Mouse (Mus musculus): Measurements from ENCODE around the gene Has1.

Gene Has1

DNA sequence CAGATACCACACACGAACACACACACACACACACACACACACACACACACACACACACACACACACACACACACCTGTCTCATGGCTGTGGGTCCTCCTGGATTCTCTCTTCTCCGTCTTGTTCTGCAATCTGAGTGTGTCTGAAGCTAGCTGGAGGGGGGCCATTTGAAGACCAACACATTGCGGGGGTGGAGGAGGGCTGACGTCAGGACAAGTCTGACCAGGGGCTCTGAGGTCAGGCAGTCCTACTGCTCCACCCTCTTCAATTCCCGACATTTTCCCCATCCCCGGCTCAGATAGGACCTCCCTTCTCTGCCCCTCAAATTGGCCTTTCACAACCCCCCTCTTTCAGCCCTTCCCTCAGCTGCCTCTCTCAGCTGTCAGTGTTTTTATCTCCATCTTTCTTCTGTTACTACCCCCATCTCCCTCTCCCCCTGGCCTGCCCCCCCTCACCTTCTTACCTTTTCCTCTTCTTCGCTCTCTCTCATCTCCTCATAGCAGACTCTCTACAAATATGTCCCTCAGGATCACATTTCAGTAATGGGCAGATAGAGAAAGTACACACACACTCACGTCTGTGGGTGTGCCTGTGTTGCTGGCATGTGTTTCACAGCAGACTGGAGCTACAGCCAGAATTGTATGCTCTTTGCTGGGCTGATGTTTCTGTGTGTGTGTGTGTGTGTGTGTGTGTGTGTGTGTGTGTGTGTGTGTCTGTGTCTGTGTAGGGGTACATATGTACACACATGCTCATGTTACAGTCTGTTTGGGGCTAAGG lies at the start of gene Has1:
Has1 (minus strand) TSS at position 142 of the 775 bp plus-strand sequence.
- no peak for DNase-seq (ENCODE audit: low spot score)

DNA sequence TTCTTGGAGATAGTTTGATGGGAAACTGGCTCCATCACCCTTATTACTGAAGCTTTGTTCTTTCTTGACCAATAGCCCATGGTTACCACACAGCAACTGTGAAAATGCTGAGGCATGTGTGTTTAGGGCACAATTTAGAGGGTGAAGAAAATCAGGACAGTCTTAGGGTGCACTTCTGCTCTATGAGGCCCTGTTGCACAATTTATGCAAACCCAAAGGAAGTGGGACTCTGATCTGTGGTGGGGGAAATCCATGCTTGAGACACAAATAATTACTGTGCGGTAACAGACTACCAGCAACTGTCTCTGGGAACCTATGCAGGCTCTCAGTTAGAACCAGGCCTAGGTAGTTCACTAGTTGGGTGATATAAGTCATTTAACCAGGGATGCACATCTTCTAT lies 45.8 kb upstream of the Has1 start:
- no peak for DNase-seq (ENCODE audit: low spot score)

DNA sequence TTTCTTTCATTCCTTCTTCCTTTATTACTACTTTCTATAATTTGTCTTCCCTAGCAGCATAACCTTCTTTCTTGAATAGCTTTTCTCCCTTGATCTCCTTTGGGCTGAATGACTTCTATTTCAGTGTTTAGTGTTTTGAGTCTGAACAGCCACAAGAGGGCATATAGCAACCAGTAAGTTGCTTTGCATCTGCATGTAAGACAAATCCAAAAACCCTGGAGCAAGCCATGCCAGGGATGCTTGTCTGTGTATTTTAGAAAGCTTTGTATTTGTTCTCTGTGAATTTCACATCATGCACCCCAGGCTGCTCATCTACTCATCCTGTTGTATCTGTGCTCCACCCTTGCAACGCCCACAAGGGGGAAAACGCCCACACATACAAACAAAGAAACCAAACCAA lies 44.3 kb upstream of the Has1 start:
- peak; percentile 35 for DNase-seq (ENCODE audit: low spot score)

DNA sequence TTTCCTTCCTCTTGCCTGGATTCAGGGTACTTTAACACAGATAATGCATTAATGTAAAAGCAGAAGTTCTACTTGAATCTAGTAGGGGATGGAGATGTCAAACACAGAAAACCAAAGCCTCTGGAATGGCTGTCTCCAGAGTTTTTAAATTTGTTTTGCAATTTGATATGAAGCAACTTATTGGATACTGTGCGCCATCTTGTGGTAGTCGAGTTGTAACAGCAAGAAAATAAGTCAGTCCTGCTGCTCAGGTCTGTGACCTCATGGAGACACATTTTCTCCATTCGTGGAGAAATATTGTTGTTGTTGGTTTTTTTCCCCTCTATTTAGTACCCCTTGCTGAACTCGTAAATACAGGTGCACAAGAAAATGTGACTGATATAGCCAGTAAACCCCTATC lies 41.0 kb upstream of the Has1 start:
- peak; percentile 82 for DNase-seq (ENCODE audit: low spot score)

DNA sequence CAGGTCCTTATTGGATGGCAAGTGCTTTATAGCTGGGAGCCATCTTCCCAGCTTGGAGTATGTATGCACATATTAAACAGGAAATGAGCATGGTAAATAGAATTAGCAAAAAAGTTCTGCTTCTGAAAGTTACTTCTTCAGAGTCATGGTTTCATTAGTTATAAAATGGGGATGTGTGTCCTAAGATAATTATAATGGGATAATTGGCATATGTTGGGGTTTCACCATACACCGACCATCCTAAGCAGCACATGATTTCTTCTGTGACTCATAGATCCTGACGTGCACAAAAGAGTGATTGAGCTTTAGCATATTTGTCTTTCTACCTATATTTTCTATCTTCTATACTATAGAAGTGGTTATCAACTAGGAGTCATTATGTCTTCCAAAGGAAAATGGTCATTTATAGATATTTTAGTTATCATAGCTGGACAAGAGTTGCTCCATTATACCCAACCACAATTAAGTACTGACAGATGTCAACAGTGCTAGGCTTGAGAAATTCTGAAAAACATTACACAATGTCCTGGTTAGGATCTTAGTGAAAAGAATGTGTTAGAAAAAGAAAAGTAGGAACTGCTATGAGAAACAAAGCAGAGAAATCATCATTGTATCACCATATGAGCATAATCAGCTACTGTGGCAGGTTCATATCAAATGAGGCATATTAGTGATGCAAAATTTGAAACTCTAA lies 34.9 kb upstream of the Has1 start:
- DNase-seq (ENCODE audit: low spot score) = no peak

DNA sequence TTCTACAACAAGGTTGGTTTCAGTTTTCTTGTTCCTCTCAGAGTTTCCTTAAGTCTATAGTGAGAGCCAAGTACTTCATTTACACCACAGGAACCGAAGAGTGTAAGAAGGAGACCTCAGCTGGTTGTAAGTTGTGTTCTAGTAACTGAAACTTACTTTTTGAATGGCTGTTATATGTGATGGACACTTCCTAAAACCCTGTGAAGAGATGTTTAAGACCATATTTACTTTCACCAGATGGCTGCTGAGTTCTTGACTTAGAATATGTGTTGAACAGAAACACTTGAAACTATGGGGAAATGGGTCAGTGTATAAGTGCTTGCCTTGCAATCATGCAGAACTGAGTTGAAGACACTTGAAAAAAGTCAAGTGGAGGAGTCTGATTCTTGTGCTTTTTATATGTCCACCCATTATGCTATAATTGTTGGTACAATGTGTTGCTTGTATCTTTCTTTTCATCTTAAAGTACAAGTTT lies 32.8 kb upstream of the Has1 start, which contains the start of the genes Fpr2 and Fpr3:
Fpr2 (plus strand) TSS at position 51 of the 475 bp plus-strand sequence.
Fpr3 (plus strand) TSS at position 79 of the 475 bp plus-strand sequence.
- DNase-seq (ENCODE audit: low spot score) = no peak

DNA sequence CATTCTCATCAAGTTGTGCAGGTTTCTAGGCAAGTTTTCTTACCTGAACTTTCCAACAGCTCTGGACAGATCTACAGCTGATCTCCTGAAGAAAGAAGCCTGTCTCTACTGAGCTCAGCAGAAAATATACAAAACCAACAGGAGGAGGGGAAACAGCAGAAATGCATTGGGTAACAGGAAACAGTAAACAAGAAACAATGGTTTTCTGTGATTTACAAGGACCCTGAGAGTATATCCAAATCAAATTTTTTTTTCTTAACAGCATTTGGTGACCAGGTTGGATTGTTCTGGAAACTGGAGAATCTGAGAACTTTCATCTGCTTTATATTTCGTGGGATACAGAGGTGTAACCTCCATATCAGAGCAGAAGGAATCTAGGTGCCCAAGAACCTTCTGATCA lies 28.8 kb upstream of the Has1 start, which contains the start of gene Fpr1:
Fpr1 (minus strand) TSS at position 101 of the 400 bp plus-strand sequence.
- no peak for DNase-seq (ENCODE audit: low spot score)

DNA sequence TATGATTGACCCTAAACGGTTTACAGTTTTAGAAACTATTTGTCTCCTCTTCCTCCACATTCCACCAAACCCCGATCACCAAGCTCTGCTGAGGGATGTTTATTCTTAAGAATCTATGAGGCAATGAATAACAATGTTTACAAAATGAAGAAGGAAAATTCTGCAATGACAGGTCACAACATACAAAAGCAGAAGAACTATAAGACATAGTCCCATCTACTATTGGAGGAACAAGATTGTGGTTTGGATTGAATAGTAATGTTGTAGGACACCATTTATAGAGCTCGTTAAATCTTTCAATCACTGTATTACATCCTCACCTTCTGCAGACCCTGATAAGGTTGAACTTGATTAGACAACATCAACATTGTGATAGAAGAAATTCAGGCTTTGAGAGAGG lies 27.7 kb upstream of the Has1 start:
- no peak for DNase-seq (ENCODE audit: low spot score)

DNA sequence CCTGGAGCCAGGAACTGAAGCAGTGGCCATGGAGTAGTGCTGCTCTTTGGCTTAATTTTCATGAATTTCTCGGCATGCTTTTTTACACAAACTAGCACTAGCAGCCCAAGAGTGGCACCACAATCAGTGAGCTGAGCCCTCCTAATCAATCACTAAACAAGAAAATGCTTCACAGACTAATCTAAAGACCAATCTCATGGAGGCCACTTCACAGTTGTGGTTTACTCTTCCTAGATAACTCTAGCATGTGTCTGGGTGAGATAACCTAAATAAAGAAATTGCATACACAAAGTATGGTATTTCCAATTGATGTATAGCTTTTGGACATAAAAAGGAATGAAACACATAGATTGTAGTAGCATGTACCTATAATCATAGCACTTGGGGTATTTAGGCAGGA lies 24.3 kb upstream of the Has1 start:
- no peak for DNase-seq (ENCODE audit: low spot score)

DNA sequence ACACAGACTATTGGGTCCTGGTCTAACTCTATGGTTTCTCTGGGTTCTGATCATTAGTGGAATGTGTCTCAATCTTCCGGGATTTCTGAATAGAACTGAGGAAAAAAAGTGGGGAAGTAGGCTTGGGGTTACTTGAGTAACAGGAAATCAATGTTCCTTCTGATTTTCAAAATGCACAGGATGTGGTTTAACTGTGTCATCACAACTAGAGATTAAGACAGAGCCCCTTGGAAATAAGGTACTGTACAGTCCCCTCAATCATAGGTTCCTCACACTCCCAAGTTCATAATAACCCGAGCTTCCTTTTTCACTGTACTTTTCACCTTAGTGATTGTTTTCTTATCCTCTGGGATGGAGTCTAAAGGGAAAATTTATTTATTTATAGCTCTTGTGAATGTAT lies 16.7 kb upstream of the Has1 start:
- DNase-seq (ENCODE audit: low spot score) = no peak

DNA sequence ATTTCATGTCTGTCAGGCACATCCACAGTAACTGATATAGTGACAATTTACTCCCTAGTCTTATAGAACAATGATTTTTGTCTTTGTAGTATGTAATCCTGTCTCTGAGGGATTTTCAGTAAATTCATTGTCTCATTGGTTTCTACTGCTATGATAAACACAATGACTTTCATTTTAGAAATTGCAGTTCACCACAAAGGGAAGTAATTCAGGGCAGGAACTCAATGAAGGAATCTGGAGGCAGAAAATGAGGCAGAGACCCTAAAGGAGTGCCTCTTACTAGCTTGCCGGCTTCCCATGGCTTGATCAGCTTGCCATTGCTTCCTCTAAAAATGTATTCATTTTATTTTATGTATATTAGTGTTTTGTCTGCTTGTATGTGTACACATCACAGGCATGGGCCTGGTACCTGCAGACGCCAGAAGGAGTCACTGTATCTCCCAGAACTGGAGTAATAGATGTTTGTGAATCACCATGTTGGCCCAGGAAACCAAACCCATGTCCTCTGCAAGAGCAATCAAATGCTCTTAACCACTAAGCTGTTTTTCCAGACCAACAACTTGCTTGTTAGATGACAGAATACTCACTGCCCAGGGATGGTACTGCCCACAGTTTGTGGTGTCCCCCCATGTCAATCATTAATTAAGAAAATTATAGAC lies 16.0 kb upstream of the Has1 start:
- DNase-seq (ENCODE audit: low spot score) = no peak

DNA sequence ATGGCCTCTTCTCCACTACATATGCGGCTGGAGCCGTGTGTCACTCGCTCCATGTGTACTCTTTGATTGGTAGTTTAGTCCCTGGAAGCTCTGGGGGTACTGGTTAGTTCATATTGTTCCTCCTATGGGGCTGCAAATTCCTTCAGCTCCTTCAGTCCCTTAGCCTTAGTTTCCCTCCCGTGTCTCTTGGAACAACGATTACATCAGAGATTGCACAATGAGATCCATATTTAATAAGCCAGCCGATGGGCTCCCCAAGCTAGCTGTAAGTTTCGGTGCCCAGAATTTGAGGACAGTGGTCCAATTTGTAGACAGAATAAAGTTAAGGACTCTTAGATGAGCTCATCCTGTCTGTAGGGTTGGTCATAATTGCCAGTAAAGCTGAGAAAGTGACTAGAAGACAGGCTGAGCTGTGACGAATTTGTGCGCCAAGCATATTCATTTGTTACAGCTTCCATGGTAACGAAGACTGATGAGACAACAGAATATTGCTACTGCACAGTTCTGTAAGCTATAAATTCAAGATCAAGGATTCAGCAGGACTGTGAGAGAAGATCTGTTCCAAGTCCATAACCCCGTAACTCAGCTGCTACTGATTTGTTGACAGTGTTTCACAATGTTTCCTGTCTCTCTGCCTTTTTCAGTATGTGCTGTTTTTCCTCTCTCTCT lies 11.9 kb upstream of the Has1 start:
- no peak for DNase-seq (ENCODE audit: low spot score)

DNA sequence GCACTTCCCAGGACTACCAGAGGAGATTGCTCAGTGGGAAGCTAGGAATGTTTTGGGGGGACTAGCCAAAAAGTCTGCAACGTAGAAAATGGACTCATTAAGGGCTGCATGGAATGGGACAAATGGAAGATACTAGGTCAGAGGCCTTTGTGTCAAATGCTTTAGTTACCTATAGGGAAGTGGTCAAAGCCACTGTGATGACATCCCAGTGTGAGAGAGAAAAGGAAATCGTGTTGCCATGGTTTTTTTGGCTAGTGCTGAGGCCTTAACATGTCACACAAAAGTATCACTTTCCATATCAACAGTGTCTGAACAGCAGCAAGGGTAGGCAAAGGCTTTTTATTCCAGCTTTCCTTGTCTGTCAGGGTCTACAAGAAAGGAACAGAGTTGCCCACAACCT lies 10.2 kb upstream of the Has1 start:
- DNase-seq (ENCODE audit: low spot score) = no peak

DNA sequence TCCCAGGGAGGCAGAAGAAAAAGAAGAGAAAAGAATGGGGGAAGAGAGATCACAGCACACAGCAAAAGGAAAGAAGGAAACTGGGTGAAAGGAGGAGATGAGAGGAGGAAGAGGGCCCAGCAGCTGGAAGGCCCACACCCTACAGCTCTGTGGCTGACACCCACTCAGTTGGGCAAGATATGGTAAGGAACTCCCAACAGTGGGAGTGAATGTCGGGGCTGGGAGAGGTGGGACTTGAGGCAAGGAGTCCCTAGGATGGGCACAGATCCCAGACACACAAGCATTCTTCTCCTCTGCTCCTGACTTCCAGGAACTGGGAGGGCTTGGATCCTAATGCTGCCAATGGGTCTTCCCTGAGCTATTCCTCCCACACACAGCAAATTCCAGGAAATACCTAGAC lies 7.4 kb upstream of the Has1 start:
- DNase-seq (ENCODE audit: low spot score) = no peak

DNA sequence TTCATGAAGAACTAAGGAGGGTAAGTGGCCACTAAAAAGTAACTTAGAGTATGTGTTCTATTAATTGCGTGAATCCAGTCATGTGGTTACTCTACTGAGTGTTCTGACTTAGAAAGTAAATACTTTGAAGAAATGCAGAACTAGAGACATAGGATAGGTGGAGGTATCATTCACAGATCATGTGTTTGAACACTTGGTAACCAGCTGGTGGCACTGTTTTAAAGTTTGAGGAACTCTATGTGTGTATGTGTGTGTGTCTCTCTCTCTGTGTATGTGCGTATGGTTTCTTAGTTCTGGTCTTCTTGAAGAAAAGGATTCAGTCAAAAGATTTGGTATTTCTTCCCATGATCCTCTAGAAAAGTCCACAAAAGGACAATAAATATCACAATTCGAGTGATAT lies 5.1 kb upstream of the Has1 start:
- DNase-seq (ENCODE audit: low spot score) = no peak

DNA sequence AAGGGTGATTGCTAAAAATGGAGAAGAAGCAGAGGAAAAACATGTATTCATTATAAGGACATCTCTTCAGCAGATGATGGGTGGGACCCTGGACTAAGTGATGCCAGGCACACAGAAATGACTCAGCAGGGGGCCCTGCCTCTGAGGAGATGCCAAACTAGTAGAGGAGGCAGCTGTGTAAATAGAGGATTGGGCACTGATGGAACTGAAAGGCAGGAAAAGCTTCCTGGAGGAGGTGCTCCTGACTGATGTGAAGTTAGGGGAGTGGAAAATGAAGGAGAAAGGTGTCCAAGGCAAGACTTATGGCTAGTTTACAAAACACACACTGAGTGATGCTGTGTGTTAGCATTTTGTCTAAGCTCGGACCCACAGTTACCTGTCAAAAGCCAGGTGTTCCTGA lies 2.4 kb upstream of the Has1 start:
- DNase-seq (ENCODE audit: low spot score) = peak; percentile 14

DNA sequence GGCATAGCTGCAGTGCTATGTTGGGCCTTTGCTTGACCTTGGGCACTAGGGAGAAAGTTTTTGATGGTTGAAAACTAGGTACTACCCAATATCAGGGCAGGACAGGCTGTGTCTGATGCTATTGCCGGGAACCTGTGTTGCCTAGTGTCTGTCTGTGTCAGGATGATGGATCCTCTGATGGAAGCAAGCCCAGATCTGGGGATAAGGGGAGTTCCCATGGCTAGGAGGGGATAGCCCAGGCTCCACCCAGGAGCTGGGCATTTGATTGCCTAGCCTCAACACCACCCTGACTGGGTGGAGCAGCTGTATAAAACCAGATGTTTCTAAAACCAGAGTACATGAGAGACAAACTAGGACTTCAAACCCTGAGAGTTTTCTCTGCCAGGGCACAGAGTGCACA lies 1.6 kb upstream of the Has1 start:
- no peak for DNase-seq (ENCODE audit: low spot score)

DNA sequence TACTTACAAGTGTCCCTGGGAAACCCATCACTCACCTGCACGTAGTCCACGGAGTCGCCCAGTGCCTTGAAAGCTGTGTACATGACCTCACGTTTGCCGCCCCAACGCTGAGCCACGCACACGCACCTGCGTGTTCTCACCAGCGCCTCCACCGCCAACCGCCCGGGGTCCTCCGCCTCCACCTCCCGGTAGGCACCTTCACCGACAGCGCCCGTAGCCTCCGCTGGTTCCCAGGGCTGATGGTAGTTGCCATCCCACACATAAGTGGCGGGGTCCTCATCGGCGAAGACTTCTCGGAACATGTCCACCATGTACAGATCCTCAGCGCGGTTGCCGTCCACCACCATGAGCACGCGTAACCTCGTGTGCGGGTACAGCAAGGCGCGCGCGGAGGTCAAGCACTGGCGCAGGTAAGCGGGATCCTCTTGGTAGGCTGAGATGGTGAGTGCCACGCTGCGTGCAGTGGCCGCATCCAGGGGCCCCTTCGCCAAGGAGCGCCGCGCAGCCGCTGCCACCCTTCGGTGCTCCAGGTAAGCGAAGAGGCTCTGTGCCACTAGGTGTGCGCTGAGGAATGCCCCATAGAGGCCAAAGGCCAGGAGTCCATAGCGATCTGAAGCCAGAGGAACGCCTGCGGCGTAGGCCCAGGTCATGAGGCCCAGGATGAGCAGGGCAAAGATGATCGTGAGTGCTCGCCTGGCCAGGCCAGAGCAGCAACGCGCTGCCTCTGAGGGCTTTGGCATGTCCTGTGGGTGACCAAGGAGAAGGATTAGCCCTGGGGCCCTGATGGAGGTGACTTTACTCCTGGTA lies 4.9 kb downstream of the Has1 start:
- no peak for DNase-seq (ENCODE audit: low spot score)

DNA sequence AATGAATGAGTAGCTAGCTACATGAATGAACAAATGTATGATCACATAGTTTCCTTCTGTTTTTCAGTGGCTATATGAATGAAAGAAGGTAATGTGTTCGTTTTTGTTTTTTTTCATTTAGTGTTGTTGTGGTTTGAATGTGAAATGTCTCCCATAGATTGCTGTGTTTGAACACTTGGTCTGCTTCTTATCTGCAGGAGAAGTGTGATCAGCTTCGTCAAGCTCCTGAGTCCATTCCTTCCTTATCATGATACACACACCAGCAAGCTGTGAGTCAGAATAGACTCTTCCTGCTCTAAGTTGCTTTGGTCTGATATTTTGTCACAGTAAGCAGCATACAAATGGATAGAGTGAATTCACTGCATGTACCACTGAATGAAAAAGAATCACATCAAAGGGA lies 6.0 kb downstream of the Has1 start:
- no peak for DNase-seq (ENCODE audit: low spot score)

DNA sequence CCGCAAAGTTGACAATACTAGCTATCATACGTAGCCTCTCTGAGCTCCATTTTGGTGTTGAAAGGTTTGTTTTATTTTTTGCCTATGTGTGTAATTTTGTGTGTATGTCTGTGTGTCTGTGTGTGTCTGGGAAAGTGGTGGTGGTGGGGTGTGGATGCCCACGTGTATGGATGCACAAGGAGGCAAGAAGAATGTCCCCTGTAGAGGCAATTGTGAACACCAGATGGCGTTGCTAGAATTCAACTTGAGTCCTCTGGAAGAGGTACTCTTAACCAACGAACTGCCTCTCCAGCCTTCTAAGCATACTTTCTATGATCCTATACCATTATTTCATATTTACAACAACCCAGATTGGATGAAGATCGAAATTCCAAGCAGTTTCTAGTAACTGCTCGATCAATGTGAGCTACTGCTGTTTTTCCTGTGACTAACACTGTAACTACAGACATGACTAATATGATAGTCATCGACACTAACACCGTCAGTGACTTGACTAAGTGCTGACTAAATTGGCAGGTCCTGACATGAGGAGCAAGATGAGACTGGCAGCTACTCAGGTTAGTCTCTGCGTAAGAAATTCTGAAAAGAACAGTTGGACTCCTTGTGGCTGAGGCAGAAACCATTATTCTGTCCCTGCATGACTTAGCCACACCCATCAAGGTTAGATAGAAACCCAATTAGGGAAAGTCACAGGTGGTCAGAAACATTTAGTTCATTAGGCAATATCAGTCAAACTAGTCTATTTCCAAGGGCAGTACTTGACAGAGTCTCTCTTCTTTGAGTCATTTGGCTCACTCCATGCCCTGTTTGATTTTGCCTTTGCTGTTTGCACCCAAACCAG lies 9.6 kb downstream of the Has1 start:
- DNase-seq (ENCODE audit: low spot score) = peak; percentile 25
